Mouse (Mus musculus): ENCODE data around the gene Stxbp1. TPM values are rescaled to one million over a fixed set of nuclear protein-coding genes. Genes with fewer than 3 reads are reported as not detected.

The Stxbp1 gene
- polyA plus RNA-seq, 1 experiment from 2014 or later: 22.2 TPM

DNA sequence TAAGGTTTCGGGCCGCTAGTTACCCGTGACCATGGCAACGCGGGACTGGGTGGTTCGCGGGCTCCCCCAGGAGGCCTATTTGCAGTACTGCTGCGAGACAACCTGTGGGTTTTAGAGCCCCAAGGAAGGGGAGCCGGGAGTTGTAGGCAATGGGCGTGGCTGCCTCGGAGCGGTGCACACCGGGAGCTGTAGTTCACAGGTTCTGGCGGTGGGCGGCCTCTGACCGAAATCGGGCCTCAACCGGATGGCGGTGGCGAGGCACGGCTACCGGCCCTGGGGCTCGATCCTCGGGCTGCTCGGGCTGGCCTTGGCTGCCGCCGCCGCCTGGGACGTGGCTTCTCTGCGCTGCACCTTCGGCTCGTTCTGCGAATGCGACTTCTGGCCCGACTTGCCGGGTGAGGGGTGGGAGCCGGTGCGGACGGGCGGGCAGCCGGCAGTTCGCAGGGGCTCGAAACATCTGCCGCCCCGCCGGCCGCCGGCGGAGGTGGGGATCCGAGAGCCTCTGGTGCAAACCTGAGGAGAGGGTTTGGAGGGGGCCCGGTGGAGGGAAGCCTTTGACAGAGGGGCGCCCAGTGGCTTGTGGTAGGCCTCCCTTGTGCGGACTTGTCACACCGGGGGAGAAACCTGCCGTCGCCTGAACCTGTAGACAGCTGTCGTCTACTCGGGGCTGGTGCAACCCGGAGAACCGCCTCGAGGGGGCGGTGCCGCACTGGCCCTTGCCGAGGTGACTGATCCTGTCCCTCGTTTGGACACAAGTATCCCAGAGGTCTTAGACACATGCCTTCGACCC lies 89.8 kb downstream of the Stxbp1 start, which contains the start of gene Tor2a:
TSS of gene Tor2a (plus strand) at position 179 of the 790 bp plus-strand sequence.
- peak within 1 kb of the TSS; percentile 69 for H3K4me2 ChIP-seq
- ATAC-seq (ENCODE audit: insufficient read depth) (peak; percentile 96), DNase-seq (peak; percentile 99)
- H3K9me3 ChIP-seq (ENCODE audit: low read depth, low read length): no peaks in the 10 kb centered on the region
- no peaks in the 10 kb centered on the region for H3K4me1 ChIP-seq (ENCODE audit: insufficient read depth)
- TF ChIP-seq CTCF (IDR thresholded peaks at IDR 0.05; ENCODE audit: low read depth): peak; percentile 95
- peak within 1 kb of the TSS; percentile 70 for H3K4me3 ChIP-seq (ENCODE audit: low read depth, low read length)
- no peaks in the 10 kb centered on the region for H3K27me3 ChIP-seq (ENCODE audit: insufficient read depth, low read length)
- H3K9ac ChIP-seq: peak within 1 kb of the TSS; percentile 79
- WGBS: under 1% methylated on average over 66 of the region's 66 CpGs
- peaks cover 45% of the 10 kb centered on the region for H3K36me3 ChIP-seq (ENCODE audit: insufficient read depth)
- peak within 1 kb of the TSS; percentile 85 for H3K27ac ChIP-seq (ENCODE audit: low read depth)

DNA sequence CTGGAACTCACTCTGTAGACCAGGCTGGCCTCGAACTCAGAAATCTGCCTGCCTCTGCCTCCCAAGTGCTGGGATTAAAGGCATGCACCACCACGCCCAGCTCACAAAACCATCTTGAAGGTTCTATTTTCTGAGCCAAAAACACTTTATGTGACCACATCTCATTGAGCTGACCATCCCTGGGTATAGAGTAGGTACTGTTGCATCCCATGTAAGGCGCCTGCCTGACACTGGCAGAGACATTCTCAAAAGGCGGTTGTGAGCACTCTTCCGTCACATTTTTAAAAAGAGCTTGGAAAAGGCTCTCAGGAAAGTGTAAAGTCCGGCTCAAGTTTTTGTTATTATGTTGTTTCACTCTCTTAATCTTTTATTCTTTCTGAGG lies 90.4 kb downstream of the Stxbp1 start:
- no peak for DNase-seq
- H3K4me3 ChIP-seq (ENCODE audit: low read depth, low read length): peak overlapping the region; percentile 70
- H3K4me1 ChIP-seq (ENCODE audit: insufficient read depth): no peaks in the 10 kb centered on the region
- 34% methylated on average over 6 of the region's 6 CpGs for WGBS
- TF ChIP-seq CTCF (IDR thresholded peaks at IDR 0.05; ENCODE audit: low read depth): no peak
- H3K36me3 ChIP-seq (ENCODE audit: insufficient read depth): peaks cover 43% of the 10 kb centered on the region
- no peak overlapping the region for H3K9ac ChIP-seq
- H3K9me3 ChIP-seq (ENCODE audit: low read depth, low read length): no peaks in the 10 kb centered on the region
- no peak overlapping the region; the same call in 1 of the 2 replicates for H3K4me2 ChIP-seq
- no peak overlapping the region for H3K27ac ChIP-seq (ENCODE audit: low read depth)
- no peaks in the 10 kb centered on the region for H3K27me3 ChIP-seq (ENCODE audit: insufficient read depth, low read length)
- ATAC-seq (ENCODE audit: insufficient read depth): peak; percentile 17; the same call in 1 of the 2 replicates

GRCm38 (mm10) chr2:32752181-32752580 lies 94.9 kb downstream of the Stxbp1 start:
- H3K36me3 ChIP-seq (ENCODE audit: insufficient read depth): peaks cover 56% of the 10 kb centered on the region; the same call in 1 of the 2 replicates

DNA sequence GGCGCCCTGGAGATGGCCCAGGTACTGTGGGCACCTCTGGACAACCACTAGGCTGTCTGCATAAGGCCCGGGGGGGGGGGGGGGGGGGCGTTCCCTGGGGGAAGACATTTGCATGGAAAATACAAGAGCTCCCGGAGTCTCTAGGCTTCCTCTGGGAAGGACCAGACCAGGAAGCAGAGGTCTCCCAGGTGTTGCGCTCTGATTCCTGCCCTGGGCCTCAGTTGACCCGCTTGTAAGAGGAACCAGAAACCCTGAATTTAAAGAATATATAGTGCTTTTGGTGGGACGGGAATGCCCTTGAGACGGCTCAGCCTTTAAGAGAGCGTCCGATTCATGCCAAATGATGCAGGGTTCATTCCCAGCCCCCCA lies 95.4 kb downstream of the Stxbp1 start:
- H3K27ac ChIP-seq (ENCODE audit: low read depth): no peak overlapping the region
- no peak for ATAC-seq (ENCODE audit: insufficient read depth)

More at GRCm38 (mm10) chr2:32752181-32752580, 94.9 kb downstream of the Stxbp1 start:
- Histone ChIP-seq H3K4me1 (ENCODE audit: insufficient read depth) (no peaks in the 10 kb centered on the region), H3K9ac (no peak overlapping the region), H3K27ac (ENCODE audit: low read depth) (no peak overlapping the region), H3K9me3 (ENCODE audit: low read depth, low read length) (no peaks in the 10 kb centered on the region), H3K4me3 (ENCODE audit: low read depth, low read length) (no peak overlapping the region), H3K4me2 (peak overlapping the region; percentile 60; the same call in 1 of the 2 replicates), H3K27me3 (ENCODE audit: insufficient read depth, low read length) (no peaks in the 10 kb centered on the region)
- DNase-seq (no peak), ATAC-seq (ENCODE audit: insufficient read depth) (no peak)
- peak; percentile 40 for TF ChIP-seq CTCF (IDR thresholded peaks at IDR 0.05; ENCODE audit: low read depth)
- WGBS: 66% methylated on average over 10 of the region's 10 CpGs

DNA sequence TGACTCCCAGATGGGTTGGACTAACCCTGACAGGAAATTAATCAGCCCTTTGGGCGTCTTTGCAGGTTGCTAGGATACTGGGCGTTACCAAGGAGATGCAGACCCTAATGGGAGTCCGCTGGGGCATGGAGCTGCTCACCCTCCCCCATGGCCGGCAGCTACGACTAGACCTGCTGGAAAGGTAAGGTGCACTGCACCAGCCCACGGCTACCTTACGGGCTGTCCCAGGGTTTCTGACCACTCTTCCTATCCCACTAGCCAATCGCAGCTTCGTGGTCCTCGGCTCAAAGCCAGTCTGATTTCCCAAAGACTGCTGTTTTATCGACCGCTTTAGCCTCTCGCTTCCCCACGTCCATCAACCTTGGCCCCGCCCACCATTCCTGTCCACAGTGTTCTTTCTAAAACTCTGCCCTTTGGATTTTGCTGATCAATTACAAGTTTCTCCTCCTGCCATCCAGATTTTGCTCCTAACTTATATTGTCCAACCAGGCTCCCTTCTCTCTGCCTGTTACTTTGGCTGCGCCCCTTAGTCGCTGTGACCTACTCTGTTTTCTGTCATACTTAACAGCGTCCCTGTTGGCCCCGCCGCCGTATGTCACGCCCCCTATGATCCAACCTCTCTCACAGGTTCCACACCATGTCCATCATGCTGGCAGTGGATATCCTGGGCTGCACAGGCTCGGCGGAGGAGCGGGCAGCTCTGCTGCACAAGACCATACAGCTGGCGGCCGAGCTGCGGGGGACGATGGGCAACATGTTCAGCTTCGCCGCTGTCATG lies 96.0 kb downstream of the Stxbp1 start:
- no peaks in the 10 kb centered on the region for H3K9me3 ChIP-seq (ENCODE audit: low read depth, low read length)

More for the DNA sequence above, 95.4 kb downstream of the Stxbp1 start:
- peak overlapping the region; percentile 60 for H3K4me2 ChIP-seq
- no peaks in the 10 kb centered on the region for H3K9me3 ChIP-seq (ENCODE audit: low read depth, low read length)
- H3K4me3 ChIP-seq (ENCODE audit: low read depth, low read length): peak overlapping the region; percentile 34
- H3K9ac ChIP-seq: peak overlapping the region; percentile 44; the same call in 1 of the 2 replicates
- no peak for DNase-seq
- TF ChIP-seq CTCF (IDR thresholded peaks at IDR 0.05; ENCODE audit: low read depth): no peak
- H3K27me3 ChIP-seq (ENCODE audit: insufficient read depth, low read length): no peaks in the 10 kb centered on the region
- peaks cover 62% of the 10 kb centered on the region; the same call in 1 of the 2 replicates for H3K36me3 ChIP-seq (ENCODE audit: insufficient read depth)
- WGBS: 36% methylated on average over 9 of the region's 10 CpGs
- H3K4me1 ChIP-seq (ENCODE audit: insufficient read depth): no peaks in the 10 kb centered on the region

DNA sequence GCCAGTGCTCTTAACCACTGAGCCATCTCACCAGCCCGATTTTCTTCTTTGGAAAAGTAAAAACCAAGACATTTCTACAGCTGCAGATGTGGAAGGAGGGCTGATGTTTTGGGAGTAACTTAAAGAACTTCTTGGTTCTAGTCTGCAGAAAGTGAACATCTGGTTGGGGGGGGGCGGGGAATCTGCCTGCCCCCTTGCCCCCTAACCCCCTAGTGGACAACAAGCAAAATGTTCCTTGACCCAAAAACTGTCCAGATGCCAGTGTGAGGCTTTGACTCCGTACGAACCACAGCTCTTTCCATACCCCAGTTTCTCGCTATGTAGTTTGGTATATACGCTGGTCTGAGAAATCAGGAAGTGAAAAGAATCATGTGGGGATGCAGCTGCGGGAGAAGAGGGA lies 96.8 kb downstream of the Stxbp1 start:
- DNase-seq: no peak
- H3K4me3 ChIP-seq (ENCODE audit: low read depth, low read length): no peak overlapping the region
- H3K4me2 ChIP-seq: no peak overlapping the region
- 66% methylated on average over 7 of the region's 7 CpGs for WGBS
- ATAC-seq (ENCODE audit: insufficient read depth): no peak
- no peaks in the 10 kb centered on the region for H3K4me1 ChIP-seq (ENCODE audit: insufficient read depth)
- H3K27ac ChIP-seq (ENCODE audit: low read depth): no peak overlapping the region
- no peaks in the 10 kb centered on the region for H3K9me3 ChIP-seq (ENCODE audit: low read depth, low read length)
- no peaks in the 10 kb centered on the region for H3K27me3 ChIP-seq (ENCODE audit: insufficient read depth, low read length)
- peak; percentile 26; the same call in 1 of the 2 replicates for TF ChIP-seq CTCF (IDR thresholded peaks at IDR 0.05; ENCODE audit: low read depth)
- H3K36me3 ChIP-seq (ENCODE audit: insufficient read depth): peaks cover 75% of the 10 kb centered on the region; the same call in 1 of the 2 replicates
- no peak overlapping the region for H3K9ac ChIP-seq

More for the DNA sequence above, 96.0 kb downstream of the Stxbp1 start:
- Histone ChIP-seq H3K9ac (peak overlapping the region; percentile 44), H3K36me3 (ENCODE audit: insufficient read depth) (peaks cover 67% of the 10 kb centered on the region; the same call in 1 of the 2 replicates), H3K4me2 (peak overlapping the region; percentile 60), H3K4me1 (ENCODE audit: insufficient read depth) (no peaks in the 10 kb centered on the region), H3K27me3 (ENCODE audit: insufficient read depth, low read length) (no peaks in the 10 kb centered on the region), H3K27ac (ENCODE audit: low read depth) (no peak overlapping the region), H3K4me3 (ENCODE audit: low read depth, low read length) (peak overlapping the region; percentile 34)
- TF ChIP-seq CTCF (IDR thresholded peaks at IDR 0.05; ENCODE audit: low read depth): no peak
- 15% methylated on average over 31 of the region's 31 CpGs for WGBS
- DNase-seq: peak; percentile 75
- peak; percentile 91 for ATAC-seq (ENCODE audit: insufficient read depth)

Measured in lung, embryonic 14.5 days (tissue).